Comparison of ENCODE assay signal across 19 mouse cellular contexts in the genomic region with DNA sequence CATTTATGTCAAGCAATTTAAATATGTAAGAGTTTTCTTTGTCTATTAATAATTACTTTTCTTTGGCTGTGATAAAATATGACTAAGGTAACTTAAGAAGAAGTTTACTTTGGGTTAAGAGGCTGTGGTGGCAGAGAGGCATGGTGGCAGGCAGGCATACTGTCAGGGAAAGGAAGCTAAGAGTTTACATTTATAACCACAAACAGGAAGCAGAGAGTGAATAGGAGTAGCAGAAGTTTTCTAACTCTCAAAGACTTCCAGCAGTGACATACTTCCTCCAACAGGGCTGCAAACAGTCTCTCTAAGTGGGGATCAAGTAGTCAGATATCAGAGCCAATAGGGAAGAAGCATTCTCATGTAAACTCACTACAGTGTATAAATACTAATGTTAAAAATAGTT. TPM values are rescaled to one million over a fixed set of nuclear protein-coding genes. Genes with fewer than 3 reads are reported as not detected.
DNase-seq lines count a peak whose midpoint lies in the region; ATAC-seq and TF ChIP-seq lines count a peak whose summit lies in the region.
"Had no signal": no experiment of that assay in that cellular context is flagged by ENCODE, and none has a peak within 500 bp of the region (broad histone marks: within the 10 kb centered on the region; RNA-seq: fewer than 3 reads in every experiment).

No protein-coding gene starts in this region.

- no peak for TF ChIP-seq POLR2A in MEL (IDR thresholded peaks at IDR 0.05; ENCODE audit: control insufficient read depth in 1 of 2, insufficient read depth in 1 of 2, low read depth in 1 of 2, low read length in 2 of 2, poor library complexity in 1 of 2)

- no peak for ATAC-seq in heart, postnatal 0 days (ENCODE audit: insufficient read depth, low read depth)
- ATAC-seq in heart, embryonic 11.5 days (replicated peaks; ENCODE audit: insufficient number of reproducible peaks, low FRiP score, low TSS enrichment), result no peak
- peak; percentile 84 for ATAC-seq in megakaryocyte, adult 5-6 weeks (ENCODE audit: poor library complexity, severe bottlenecking)
- no peak for ATAC-seq in forebrain, embryonic 14.5 days
- ATAC-seq: forebrain, embryonic 16.5 days; inflammation-experienced regulatory T-cells, adult 6 months had no signal

- H3K9ac ChIP-seq in heart, postnatal 0 days (replicated peaks; ENCODE audit: low read depth, low read length), result no peak overlapping the region
- no peak overlapping the region for H3K9ac ChIP-seq in heart, embryonic 11.5 days (ENCODE audit: low read depth, low read length)
- no peak overlapping the region for H3K9ac ChIP-seq in MEL (ENCODE audit: control insufficient read depth, low read depth, low read length, poor library complexity, severe bottlenecking)
- H3K9ac ChIP-seq in forebrain, embryonic 14.5 days (ENCODE audit: low read length), result no peak overlapping the region
- H3K9ac ChIP-seq: embryonic facial prominence, embryonic 15.5 days; hindbrain, embryonic 15.5 days had no signal

- peak overlapping the region; percentile 28; the same call in 1 of the 2 replicates for H3K27ac ChIP-seq in heart, postnatal 0 days (ENCODE audit: low read depth)
- H3K27ac ChIP-seq in heart, embryonic 11.5 days (ENCODE audit: low read depth, low read length), result no peak overlapping the region
- H3K27ac ChIP-seq in MEL (ENCODE audit: control insufficient read depth, low read depth, low read length), result no peak overlapping the region
- no peak overlapping the region for H3K27ac ChIP-seq in forebrain, embryonic 14.5 days (ENCODE audit: low read depth, low read length)
- H3K27ac ChIP-seq: embryonic facial prominence, embryonic 15.5 days; hindbrain, embryonic 15.5 days had no signal

- H3K36me3 ChIP-seq in heart, postnatal 0 days (replicated peaks; ENCODE audit: control insufficient read depth, insufficient read depth, low read length), result no peaks in the 10 kb centered on the region
- no peaks in the 10 kb centered on the region for H3K36me3 ChIP-seq in heart, embryonic 11.5 days (ENCODE audit: control insufficient read depth, insufficient read depth, low read length)
- H3K36me3 ChIP-seq in MEL (ENCODE audit: control insufficient read depth in 1 of 2, insufficient read depth in 2 of 2, low read length in 2 of 2), result no peaks in the 10 kb centered on the region
- no peaks in the 10 kb centered on the region for H3K36me3 ChIP-seq in forebrain, embryonic 14.5 days (ENCODE audit: control insufficient read depth, insufficient read depth, low read length)
- H3K36me3 ChIP-seq: embryonic facial prominence, embryonic 15.5 days; hindbrain, embryonic 15.5 days had no signal

- no peak for DNase-seq in heart, postnatal 0 days (ENCODE audit: low spot score)
- DNase-seq in MEL (ENCODE audit: low read depth, low spot score), result peak; percentile 58
- no peak for DNase-seq in forebrain, embryonic 14.5 days (ENCODE audit: low spot score)
- no peak for DNase-seq in left cerebral cortex, adult 9 months (ENCODE audit: low spot score in 2 of 2)
- DNase-seq in frontal cortex, postnatal 10 days (ENCODE audit: low spot score in 2 of 2), result no peak
- DNase-seq: adrenal gland, adult 2 months; adrenal gland, postnatal 36 days; cerebellum, adult 2 months; cerebellum, postnatal 10 days; embryo, embryonic 11 days; gastrocnemius, postnatal 14 days had no signal

- H3K4me2 ChIP-seq in heart, postnatal 0 days (ENCODE audit: low read depth, low read length), result no peak overlapping the region
- no peak overlapping the region for H3K4me2 ChIP-seq in heart, embryonic 11.5 days
- H3K4me2 ChIP-seq in forebrain, embryonic 14.5 days (ENCODE audit: low read length), result no peak overlapping the region
- H3K4me2 ChIP-seq: embryonic facial prominence, embryonic 15.5 days; hindbrain, embryonic 15.5 days had no signal

- TF ChIP-seq EP300 in heart, postnatal 0 days (IDR thresholded peaks at IDR 0.05; ENCODE audit: low read depth), result no peak
- TF ChIP-seq EP300 in MEL (IDR thresholded peaks at IDR 0.05; ENCODE audit: low read depth in 1 of 2, low read length in 2 of 2), result no peak

- TF ChIP-seq RAD21 in MEL (IDR thresholded peaks at IDR 0.05; ENCODE audit: low read depth, low read length), result no peak

- H3K79me2 ChIP-seq in MEL (ENCODE audit: control insufficient read depth, insufficient read depth, low read length, poor library complexity), result no peaks in the 10 kb centered on the region

- peaks cover 8% of the 10 kb centered on the region; the same call in 1 of the 2 replicates for H3K4me1 ChIP-seq in heart, postnatal 0 days (ENCODE audit: control insufficient read depth, insufficient read depth)
- H3K4me1 ChIP-seq in heart, embryonic 11.5 days (ENCODE audit: control insufficient read depth, insufficient read depth, low read length), result peaks cover 12% of the 10 kb centered on the region
- H3K4me1 ChIP-seq in MEL (ENCODE audit: control insufficient read depth in 1 of 2, insufficient read depth in 2 of 2, low read length in 2 of 2), result no peaks in the 10 kb centered on the region
- H3K4me1 ChIP-seq in forebrain, embryonic 14.5 days (ENCODE audit: control insufficient read depth, insufficient read depth, low read length), result no peaks in the 10 kb centered on the region
- H3K4me1 ChIP-seq: embryonic facial prominence, embryonic 15.5 days; hindbrain, embryonic 15.5 days had no signal

- H3K4me3 ChIP-seq in heart, postnatal 0 days (ENCODE audit: low read depth, low read length), result no peak overlapping the region
- no peak overlapping the region for H3K4me3 ChIP-seq in heart, embryonic 11.5 days (ENCODE audit: low read depth, low read length)
- H3K4me3 ChIP-seq in MEL (ENCODE audit: control insufficient read depth in 1 of 2, insufficient read depth in 1 of 2, low read depth in 2 of 2, low read length in 2 of 2), result no peak overlapping the region
- H3K4me3 ChIP-seq in forebrain, embryonic 14.5 days (ENCODE audit: low read depth, low read length), result no peak overlapping the region
- H3K4me3 ChIP-seq: embryonic facial prominence, embryonic 15.5 days; erythroblast, embryonic 14.5 days; hindbrain, embryonic 15.5 days had no signal

- H3K27me3 ChIP-seq in heart, postnatal 0 days (ENCODE audit: control insufficient read depth, insufficient read depth, low read length), result no peaks in the 10 kb centered on the region
- no peaks in the 10 kb centered on the region for H3K27me3 ChIP-seq in heart, embryonic 11.5 days (ENCODE audit: control insufficient read depth, insufficient read depth, low read length)
- H3K27me3 ChIP-seq in MEL (ENCODE audit: control insufficient read depth in 1 of 2, insufficient read depth in 2 of 2, low read length in 2 of 2), result no peaks in the 10 kb centered on the region
- H3K27me3 ChIP-seq in forebrain, embryonic 14.5 days (replicated peaks; ENCODE audit: control insufficient read depth, insufficient read depth, low read length), result no peaks in the 10 kb centered on the region
- H3K27me3 ChIP-seq: CH12.LX; embryonic facial prominence, embryonic 15.5 days; hindbrain, embryonic 15.5 days had no signal

- TF ChIP-seq CTCF in heart, postnatal 0 days (IDR thresholded peaks at IDR 0.05; ENCODE audit: low read depth), result no peak
- TF ChIP-seq CTCF in MEL (IDR thresholded peaks at IDR 0.05 in 2 of 3, conservative IDR thresholded peaks at IDR 0.05 in 1 of 3; ENCODE audit: control insufficient read depth in 1 of 3, insufficient read depth in 1 of 3, low read depth in 2 of 3, low read length in 3 of 3, poor library complexity in 1 of 3, severe bottlenecking in 1 of 3), result no peak

- H3K9me3 ChIP-seq in heart, postnatal 0 days (replicated peaks; ENCODE audit: control insufficient read depth, low read length), result no peaks in the 10 kb centered on the region
- H3K9me3 ChIP-seq in heart, embryonic 11.5 days (replicated peaks; ENCODE audit: control insufficient read depth, low read length), result no peaks in the 10 kb centered on the region
- H3K9me3 ChIP-seq in MEL (replicated peaks; ENCODE audit: insufficient read depth, low read length), result no peaks in the 10 kb centered on the region
- no peaks in the 10 kb centered on the region for H3K9me3 ChIP-seq in forebrain, embryonic 14.5 days (replicated peaks; ENCODE audit: control insufficient read depth, low read length)
- H3K9me3 ChIP-seq: embryonic facial prominence, embryonic 15.5 days; hindbrain, embryonic 15.5 days had no signal

TF ChIP-seq in MEL, 35 proteins besides CTCF, POLR2A, EP300 and RAD21:
- TF ChIP-seq GABPA (IDR thresholded peaks at IDR 0.05; ENCODE audit: low read depth, low read length), result no peak
- TF ChIP-seq GATA1 (IDR thresholded peaks at IDR 0.05; ENCODE audit: low read depth, low read length), result no peak
- TF ChIP-seq MYB (IDR thresholded peaks at IDR 0.05; ENCODE audit: low read depth, low read length), result no peak
- no peak for TF ChIP-seq UBTF (IDR thresholded peaks at IDR 0.05; ENCODE audit: borderline replicate concordance, insufficient read depth, low read depth, low read length)

RNA-seq across cellular contexts. Expression of a gene that starts 58.6 kb away (rescaled TPM):
- total RNA-seq in heart, postnatal 0 days (2014; rRNA removed; ENCODE audit: low replicate concordance), result 875 and 912 TPM in 2 replicates
- polyA plus RNA-seq in heart, postnatal 0 days (2015; fragmentation: Nextera tagmentation; extraction: Ambion mirVana), result 59.9 and 71.6 TPM in 2 replicates
- polyA plus RNA-seq in heart, embryonic 11.5 days (2014; fragmentation: Nextera tagmentation; extraction: Ambion mirVana), result 126 and 148 TPM in 2 replicates
- 1.0 and 1.8 TPM in 2 replicates for total RNA-seq in MEL (2012; rRNA removed)
- polyA plus RNA-seq in MEL (2012; ENCODE audit: insufficient read depth in 1 of 2, insufficient read length in 2 of 2, low read depth in 1 of 2, low replicate concordance in 2 of 2, missing spikeins in 1 of 2), result under 1 TPM in 1 of 2 experiments, not detected in 1; 0.86 TPM
- 19.3 and 23.5 TPM in 2 replicates for total RNA-seq in megakaryocyte, adult 5-6 weeks (2015)
- 24.6 and 30.6 TPM in 2 replicates for total RNA-seq in megakaryocyte, adult 5-6 weeks (2017)
- polyA plus RNA-seq in forebrain, embryonic 14.5 days (2014; fragmentation: Nextera tagmentation; extraction: Ambion mirVana), result 9.2 and 18.6 TPM in 2 replicates
- total RNA-seq: CH12.LX had no signal
- polyA plus RNA-seq: erythroblast, embryonic 14.5 days had no signal
